Mouse (Mus musculus) lung, embryonic 14.5 days (tissue): ENCODE data around the gene Loxl3. TPM values are rescaled to one million over a fixed set of nuclear protein-coding genes. Genes with fewer than 3 reads are reported as not detected.

Experiments
- ATAC-seq: fragments of 200-750 bp; cut with Nextera tagmentation; 2 replicates; pipeline ENCODE4 v1.8.0; 2017; ENCODE audit warnings: mild to moderate bottlenecking, moderate TSS enrichment, moderate library complexity; ENCODE audit not compliant: insufficient read depth
- DNase-seq: peaks from one replicate; pipeline ENCODE4 v3.0.0-alpha.2; 2015
- H3K27ac ChIP-seq: fragments of 300-500 bp; sonication (generic); 2 replicates; pipeline ENCODE4 v1.5.1; 2014; ENCODE audit warnings: low read depth, mild to moderate bottlenecking, moderate library complexity
- H3K27me3 ChIP-seq: fragments of 300-500 bp; sonication (generic); 2 replicates; pipeline ENCODE4 v1.6.1; 2014; ENCODE audit warnings: low read length, control low read depth; ENCODE audit not compliant: insufficient read depth
- H3K36me3 ChIP-seq: fragments of 300-500 bp; sonication (generic); 2 replicates; pipeline ENCODE4 v1.6.1; 2014; ENCODE audit warnings: control low read depth; ENCODE audit not compliant: insufficient read depth
- H3K4me1 ChIP-seq: fragments of 300-500 bp; sonication (generic); 2 replicates; pipeline ENCODE4 v1.6.1; 2014; ENCODE audit warnings: antibody characterized with exemption, control low read depth; ENCODE audit not compliant: insufficient read depth
- H3K4me2 ChIP-seq: fragments of 300-500 bp; sonication (generic); 2 replicates; pipeline ENCODE4 v1.6.1; 2014; ENCODE audit warnings: mild to moderate bottlenecking
- H3K4me3 ChIP-seq: fragments of 300-500 bp; sonication (generic); 2 replicates; pipeline ENCODE4 v1.5.1; 2014; ENCODE audit warnings: low read depth, low read length
- H3K9ac ChIP-seq: fragments of 300-500 bp; sonication (generic); 2 replicates; pipeline ENCODE4 v1.6.1; 2014
- H3K9me3 ChIP-seq: fragments of 300-500 bp; sonication (generic); 2 replicates; pipeline ENCODE4 v1.6.1; 2016; ENCODE audit warnings: low read depth, low read length, control low read depth
- CTCF ChIP-seq: IDR thresholded peaks from 2 replicates; pipeline ENCODE4 v1.5.1; 2016; ENCODE audit warnings: antibody characterized with exemption, low read depth
- WGBS: fragments of 180-500 bp; shearing (Covaris S2); extraction: QIAGEN DNeasy Blood & Tissue Kit; methylation state at CpG from one replicate; pipeline ENCODE4 v1.1.7; 2014; 5-methylcytosine and 5-hydroxymethylcytosine counted together
- microRNA counts: library from miRNA; unstranded; fragments of <30 nt; microRNA quantifications from one replicate; lab custom pipeline; 2016
- microRNA-seq: library from miRNA; unstranded; fragments of <30 nt; microRNA quantifications from one replicate; pipeline ENCODE4, GENCODE M21; 2016; ENCODE audit warnings: borderline number of aligned reads
- polyA plus RNA-seq: library from polyadenylated mRNA; unstranded; fragments of >200 nt; fragmentation: Nextera tagmentation; extraction: Ambion mirVana; gene quantifications from 2 replicates; pipeline ENCODE4 v1.2.1, GENCODE M21; 2014

Loxl3 gene
- polyA plus RNA-seq, 1 experiment from 2014 or later: 19.5 TPM

DNA sequence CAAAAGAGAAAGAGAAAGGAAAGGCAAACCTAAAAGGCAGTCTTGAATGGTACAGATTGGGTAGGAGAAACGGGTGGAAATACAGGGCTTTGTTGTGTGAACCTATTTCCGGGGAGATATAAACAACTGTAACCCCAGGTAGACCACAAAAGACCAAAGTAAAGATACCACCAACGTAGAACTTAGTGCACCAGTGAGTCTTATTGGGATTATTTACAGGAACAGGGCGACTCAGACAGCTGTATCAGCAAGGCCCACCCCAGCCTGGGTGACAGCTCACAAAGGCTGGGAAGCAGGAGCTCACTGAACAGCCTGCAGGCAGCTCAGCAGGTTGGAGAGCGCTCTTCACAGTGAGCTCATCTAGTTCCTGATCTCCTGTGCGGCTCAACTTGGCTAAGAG lies 62.0 kb downstream of the Loxl3 start:
- Histone ChIP-seq H3K27me3 (no peaks in the 10 kb centered on the region), H3K27ac (no peak overlapping the region), H3K4me3 (no peak overlapping the region), H3K9me3 (no peaks in the 10 kb centered on the region), H3K4me1 (no peaks in the 10 kb centered on the region), H3K36me3 (no peaks in the 10 kb centered on the region), H3K4me2 (no peak overlapping the region), H3K9ac (no peak overlapping the region)
- no peak for TF ChIP-seq CTCF
- no peak for ATAC-seq
- WGBS: 33% methylated on average over 6 of the region's 6 CpGs
- DNase-seq: no peak

DNA sequence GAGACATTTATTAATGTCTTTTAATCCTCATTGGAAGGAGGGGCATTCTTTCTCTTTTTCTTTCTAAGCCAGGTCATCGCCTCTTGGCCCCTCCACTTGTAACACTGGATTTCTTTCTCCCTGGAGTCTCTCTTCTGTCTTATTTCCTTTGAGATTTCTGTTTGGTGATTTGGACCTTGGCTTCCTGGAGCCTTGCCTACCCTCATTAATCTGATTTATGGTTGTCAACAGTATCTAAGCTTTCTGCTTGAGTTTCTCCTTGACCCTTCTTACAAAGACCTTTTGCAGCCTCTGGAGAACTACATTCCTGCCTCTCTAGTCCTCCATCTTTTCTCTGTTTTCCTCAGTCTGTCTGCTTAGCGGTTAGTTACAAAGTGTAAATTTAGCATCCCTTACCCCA lies 64.4 kb downstream of the Loxl3 start:
- H3K9me3 ChIP-seq: no peaks in the 10 kb centered on the region
- H3K4me3 ChIP-seq: no peak overlapping the region
- H3K27me3 ChIP-seq: no peaks in the 10 kb centered on the region
- no peak for TF ChIP-seq CTCF
- WGBS: 78% methylated on average over 2 of the region's 2 CpGs
- no peaks in the 10 kb centered on the region for H3K36me3 ChIP-seq
- H3K4me2 ChIP-seq: no peak overlapping the region
- no peak overlapping the region for H3K27ac ChIP-seq
- ATAC-seq (no peak), DNase-seq (no peak)
- peaks cover 7% of the 10 kb centered on the region; the same call in 1 of the 2 replicates for H3K4me1 ChIP-seq
- no peak overlapping the region for H3K9ac ChIP-seq

DNA sequence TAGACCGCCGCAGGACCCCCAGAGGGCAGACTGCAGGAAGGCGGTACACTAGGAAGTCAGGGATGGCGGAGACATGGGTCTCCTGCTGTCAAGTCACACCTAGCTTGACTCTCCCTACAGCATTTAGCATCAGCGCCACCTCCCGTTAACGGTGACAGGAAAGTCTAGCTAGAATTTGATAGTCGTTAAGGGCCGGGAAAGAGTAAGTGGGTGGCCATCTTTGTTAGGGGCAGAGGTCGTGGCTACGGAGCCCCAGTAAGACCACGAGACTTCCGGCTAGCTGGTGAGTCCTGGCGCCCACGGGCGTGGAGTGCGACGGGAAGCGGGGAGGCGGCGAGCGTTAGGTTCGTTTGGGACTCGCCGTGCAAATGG lies 67.3 kb downstream of the Loxl3 start, which contains the start of the genes Ccdc142 and Gm42688:
Ccdc142 (plus strand) TSS at position 286 of the 372 bp plus-strand sequence.
Gm42688 (plus strand) TSS at position 302 of the 372 bp plus-strand sequence.
- Histone ChIP-seq H3K9ac (peak within 1 kb of the TSS; percentile 76), H3K9me3 (no peaks in the 10 kb centered on the region), H3K27ac (peak within 1 kb of the TSS; percentile 80), H3K4me1 (peaks cover 7% of the 10 kb centered on the region; the same call in 1 of the 2 replicates), H3K27me3 (no peaks in the 10 kb centered on the region), H3K36me3 (0 out of 2 replicates have a peak, but pooled peaks cover 3% of the 10 kb centered on the region), H3K4me3 (peak within 1 kb of the TSS; percentile 80), H3K4me2 (peak within 1 kb of the TSS; percentile 100)
- DNase-seq (peak; percentile 91), ATAC-seq (peak; percentile 88)
- peak; percentile 65 for TF ChIP-seq CTCF
- 2% methylated on average over 25 of the region's 25 CpGs for WGBS

DNA sequence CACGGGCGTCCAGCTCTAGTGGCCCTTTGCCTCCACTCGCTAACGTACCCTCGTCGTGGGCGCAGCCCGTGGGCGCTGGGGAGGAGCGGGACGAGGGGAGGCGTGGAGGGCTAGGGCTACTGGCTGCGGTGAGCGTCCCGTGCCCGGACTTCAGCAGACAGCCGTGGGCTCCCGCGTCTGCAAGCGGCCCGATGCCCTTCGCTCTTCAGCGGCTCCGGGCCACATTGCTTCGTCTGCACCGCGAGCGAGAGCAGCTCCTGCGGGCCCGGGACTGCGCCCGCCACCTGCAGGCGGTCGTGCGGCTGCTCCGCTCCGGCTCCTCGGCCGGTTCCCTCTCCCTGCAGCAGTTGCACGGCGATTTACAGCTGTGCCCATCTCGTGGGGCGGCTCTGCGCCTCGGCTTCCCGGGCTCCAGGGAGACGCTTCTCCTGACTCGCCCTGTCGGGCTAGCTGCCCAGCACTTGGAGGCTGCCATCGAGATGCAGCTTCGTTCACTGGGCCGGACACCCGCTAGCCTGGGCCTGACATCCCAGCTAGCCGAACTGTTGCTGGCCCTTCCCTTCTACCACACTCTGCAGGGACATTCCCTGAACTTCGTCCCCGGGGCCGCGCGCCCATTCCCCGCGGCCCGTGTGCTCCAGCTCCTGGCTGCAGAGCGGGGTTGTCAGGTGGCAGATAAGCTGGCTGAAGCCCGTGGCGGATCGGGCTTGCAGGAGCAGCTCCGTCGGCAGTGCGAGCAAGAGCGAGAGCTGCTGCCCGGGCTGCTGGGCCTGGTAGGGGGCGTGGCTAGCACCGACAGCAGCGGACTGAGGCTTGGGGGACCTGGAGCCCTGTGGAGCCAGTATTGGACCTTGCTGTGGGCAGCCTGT lies 67.9 kb downstream of the Loxl3 start:
- H3K27me3 ChIP-seq: no peaks in the 10 kb centered on the region
- DNase-seq: peak; percentile 80
- peak overlapping the region; percentile 100 for H3K4me2 ChIP-seq
- WGBS: under 1% methylated on average over 68 of the region's 74 CpGs
- H3K36me3 ChIP-seq: peaks cover 7% of the 10 kb centered on the region; the same call in 1 of the 2 replicates
- peak overlapping the region; percentile 76 for H3K9ac ChIP-seq
- TF ChIP-seq CTCF: peak; percentile 45
- H3K4me1 ChIP-seq: peaks cover 7% of the 10 kb centered on the region; the same call in 1 of the 2 replicates
- H3K9me3 ChIP-seq: no peaks in the 10 kb centered on the region
- peak overlapping the region; percentile 80 for H3K27ac ChIP-seq
- H3K4me3 ChIP-seq: peak overlapping the region; percentile 80
- ATAC-seq: peak; percentile 84

MicroRNAs encoded within 50 kb of the gene (microRNA counts, 519-probe panel; counts per million panel counts)
- microRNA mmu-miR-3470a+mmu-miR-3470b (lab: Ali Mortazavi, UCI): 30.5 counts per million

Small RNAs within 50 kb of the gene (microRNA-seq; reads per million reads assigned to microRNA genes)
- gene Mir3470a: not detected
- gene Mir7040: not detected

Other genes with a start within 250 kb of the Loxl3 start
- 8.5 and 10.0 TPM in 2 replicates for gene Sema4f, start 94.4 kb upstream of the Loxl3 start, polyA plus RNA-seq
- gene M1ap, start 87.3 kb upstream of the Loxl3 start, polyA plus RNA-seq: 1.1 TPM in 2 replicates
- 11.9 and 12.0 TPM in 2 replicates for gene Dok1, start 702 bp upstream of the Loxl3 start, polyA plus RNA-seq
- 134 and 144 TPM in 2 replicates for gene Aup1, start 20.3 kb downstream of the Loxl3 start, polyA plus RNA-seq
- gene Htra2, start 21.1 kb downstream of the Loxl3 start, polyA plus RNA-seq: 44.0 and 45.0 TPM in 2 replicates
- gene Dqx1, start 23.7 kb downstream of the Loxl3 start, polyA plus RNA-seq: 0.62 and 1.3 TPM in 2 replicates
- 0.25 and 0.95 TPM in 2 replicates for gene Tlx2, start 36.1 kb downstream of the Loxl3 start, polyA plus RNA-seq
- 28.5 and 29.9 TPM in 2 replicates for gene Pcgf1, start 43.7 kb downstream of the Loxl3 start, polyA plus RNA-seq
- gene Lbx2, start 52.2 kb downstream of the Loxl3 start, polyA plus RNA-seq: 0.84 and 0.89 TPM in 2 replicates
- 2.6 and 3.0 TPM in 2 replicates for gene Ccdc142, start 67.4 kb downstream of the Loxl3 start, polyA plus RNA-seq
- gene Gm42688, start 67.4 kb downstream of the Loxl3 start, polyA plus RNA-seq: 2.3 and 2.9 TPM in 2 replicates
- 134 TPM in 2 replicates for gene Mrpl53, start 74.9 kb downstream of the Loxl3 start, polyA plus RNA-seq
- 53.7 and 66.6 TPM in 2 replicates for gene Mogs, start 81.3 kb downstream of the Loxl3 start, polyA plus RNA-seq
- 86.0 and 91.5 TPM in 2 replicates for gene Wbp1, start 87.4 kb downstream of the Loxl3 start, polyA plus RNA-seq
- gene Ino80b, start 91.3 kb downstream of the Loxl3 start, polyA plus RNA-seq: 12.7 and 13.3 TPM in 2 replicates
- 22.7 and 26.7 TPM in 2 replicates for gene Rtkn, start 101.3 kb downstream of the Loxl3 start, polyA plus RNA-seq
- 5.6 and 8.5 TPM in 2 replicates for gene Wdr54, start 122.2 kb downstream of the Loxl3 start, polyA plus RNA-seq
- gene 1700003E16Rik, start 122.2 kb downstream of the Loxl3 start, polyA plus RNA-seq: 0.96 and 1.3 TPM in 2 replicates
- 91.6 and 94.1 TPM in 2 replicates for gene Dctn1, start 131.7 kb downstream of the Loxl3 start, polyA plus RNA-seq
- 0.61 and 0.64 TPM in 2 replicates for gene Slc4a5, start 185.7 kb downstream of the Loxl3 start, polyA plus RNA-seq